Mouse (Mus musculus) hindbrain, embryonic 12.5 days (tissue): ENCODE results near the gene Rnf2. TPM values are rescaled to one million over a fixed set of nuclear protein-coding genes. Genes with fewer than 3 reads are reported as not detected.

Experiments used
- ATAC-seq: fragments of 200-750 bp; cut with Nextera tagmentation; 2 replicates; pipeline ENCODE4 v1.8.0; 2017; ENCODE audit warnings: moderate TSS enrichment; ENCODE audit not compliant: low FRiP score
- H3K27ac ChIP-seq: fragments of 300-500 bp; sonication (generic); 2 replicates; pipeline ENCODE4 v1.5.1; 2016; ENCODE audit warnings: mild to moderate bottlenecking
- H3K27me3 ChIP-seq: fragments of 300-500 bp; sonication (generic); 2 replicates; pipeline ENCODE4 v1.6.1; 2016; ENCODE audit warnings: mild to moderate bottlenecking
- H3K36me3 ChIP-seq: fragments of 300-500 bp; sonication (generic); 2 replicates; pipeline ENCODE4 v1.6.1; 2016; ENCODE audit warnings: mild to moderate bottlenecking
- H3K4me1 ChIP-seq: fragments of 300-500 bp; sonication (generic); 2 replicates; pipeline ENCODE4 v1.6.1; 2016
- H3K4me2 ChIP-seq: fragments of 300-500 bp; sonication (generic); replicated peaks from 2 replicates; pipeline ENCODE4 v1.6.1; 2016; ENCODE audit warnings: mild to moderate bottlenecking
- H3K4me3 ChIP-seq: fragments of 300-500 bp; sonication (generic); 2 replicates; pipeline ENCODE4 v1.5.1; 2016; ENCODE audit warnings: mild to moderate bottlenecking
- H3K9ac ChIP-seq: fragments of 300-500 bp; sonication (generic); 2 replicates; pipeline ENCODE4 v1.6.1; 2016; ENCODE audit warnings: mild to moderate bottlenecking, moderate library complexity
- H3K9me3 ChIP-seq: fragments of 300-500 bp; sonication (generic); replicated peaks from 2 replicates; pipeline ENCODE4 v1.6.1; 2016; ENCODE audit warnings: mild to moderate bottlenecking
- WGBS: fragments of 180-500 bp; shearing (Covaris S2); methylation state at CpG from one replicate; pipeline ENCODE4 v1.1.7; 2016; 5-methylcytosine and 5-hydroxymethylcytosine counted together
- polyA plus RNA-seq: library from polyadenylated mRNA; unstranded; fragments of >200 nt; fragmentation: Nextera tagmentation; extraction: Ambion mirVana; gene quantifications from 2 replicates; pipeline ENCODE4 v1.2.1, GENCODE M21; 2016

Gene Rnf2
- 132 and 149 TPM in 2 replicates for polyA plus RNA-seq

DNA sequence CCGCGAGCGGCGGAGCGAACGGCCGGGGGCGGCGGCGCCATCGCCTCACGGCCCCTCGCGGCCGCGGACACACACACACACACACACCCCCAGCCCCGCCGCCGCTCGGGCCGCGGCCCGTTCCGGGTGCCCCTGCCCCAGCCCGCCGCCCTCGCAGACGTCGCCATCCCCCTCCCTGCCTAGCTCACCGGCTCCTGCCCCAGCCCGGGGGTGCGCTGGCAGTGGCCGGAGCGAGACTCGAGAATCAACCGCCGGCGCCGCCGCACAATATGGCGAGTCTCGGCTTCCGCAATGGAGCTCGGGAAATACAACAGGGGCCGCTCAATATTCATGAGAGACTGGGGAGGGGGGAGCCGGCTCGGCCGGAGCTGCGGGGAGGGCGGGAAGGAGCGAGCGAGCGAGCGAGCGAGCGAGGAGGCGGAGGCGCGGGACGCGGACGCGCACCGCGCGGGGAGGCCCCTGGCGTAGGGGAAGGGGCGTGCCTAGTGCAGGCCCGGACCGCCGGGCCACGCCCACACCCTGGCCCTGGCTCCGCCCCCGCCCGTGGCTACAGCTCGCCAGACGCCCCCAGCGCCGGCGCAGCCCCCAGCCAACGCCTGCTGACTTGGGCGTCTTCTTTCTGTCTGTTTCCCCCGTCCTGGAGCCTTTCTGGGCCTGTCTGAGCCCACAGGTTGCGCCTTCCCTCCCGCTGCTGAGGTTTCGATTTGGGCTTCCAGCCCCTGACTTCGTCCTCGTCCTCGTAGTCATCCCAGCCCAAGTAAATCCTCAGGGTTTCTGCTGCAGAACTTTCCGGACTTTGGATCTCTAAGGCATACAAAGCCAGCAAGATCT, at the start of gene Rnf2:
TSS of gene Rnf2 (minus strand) at position 425 of the 831 bp plus-strand sequence.
- H3K27me3 ChIP-seq, result no peaks in the 10 kb centered on the region
- peak; percentile 97 for ATAC-seq
- H3K4me3 ChIP-seq, result peak within 1 kb of the TSS; percentile 96
- under 1% methylated on average over 63 of the region's 90 CpGs for WGBS
- H3K4me2 ChIP-seq, result peak within 1 kb of the TSS; percentile 56
- no peaks in the 10 kb centered on the region for H3K36me3 ChIP-seq
- H3K4me1 ChIP-seq, result peaks cover 15% of the 10 kb centered on the region
- H3K9me3 ChIP-seq, result no peaks in the 10 kb centered on the region
- H3K9ac ChIP-seq, result peak within 1 kb of the TSS; percentile 98
- peak within 1 kb of the TSS; percentile 99 for H3K27ac ChIP-seq

DNA sequence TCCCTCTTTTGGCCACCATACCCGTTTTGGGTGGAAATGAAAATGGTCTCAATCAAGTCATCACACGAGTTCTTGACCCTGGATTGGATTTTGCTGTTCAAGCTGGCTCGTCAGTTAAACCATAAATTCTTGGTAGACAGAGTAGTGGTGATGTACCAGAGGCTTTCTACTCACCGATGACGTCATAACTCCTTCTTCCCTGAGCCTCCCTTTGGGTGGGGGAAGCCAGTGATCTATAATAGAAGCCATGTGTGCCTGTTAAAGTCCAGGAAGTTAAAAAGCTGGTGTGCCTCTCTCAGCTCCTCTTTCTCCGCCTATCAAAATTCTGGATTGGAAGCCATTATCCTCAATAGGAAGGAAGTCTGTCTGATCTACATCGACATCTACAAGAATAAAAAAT, 49.0 kb upstream of the Rnf2 start:
- no peak overlapping the region for H3K4me3 ChIP-seq
- no peak overlapping the region for H3K9ac ChIP-seq
- ATAC-seq, result no peak
- H3K4me1 ChIP-seq, result peaks cover 8% of the 10 kb centered on the region
- no peaks in the 10 kb centered on the region for H3K27me3 ChIP-seq
- no peaks in the 10 kb centered on the region for H3K9me3 ChIP-seq
- H3K27ac ChIP-seq, result no peak overlapping the region
- no peak overlapping the region for H3K4me2 ChIP-seq
- H3K36me3 ChIP-seq, result no peaks in the 10 kb centered on the region
- 84% methylated on average over 7 of the region's 7 CpGs for WGBS

DNA sequence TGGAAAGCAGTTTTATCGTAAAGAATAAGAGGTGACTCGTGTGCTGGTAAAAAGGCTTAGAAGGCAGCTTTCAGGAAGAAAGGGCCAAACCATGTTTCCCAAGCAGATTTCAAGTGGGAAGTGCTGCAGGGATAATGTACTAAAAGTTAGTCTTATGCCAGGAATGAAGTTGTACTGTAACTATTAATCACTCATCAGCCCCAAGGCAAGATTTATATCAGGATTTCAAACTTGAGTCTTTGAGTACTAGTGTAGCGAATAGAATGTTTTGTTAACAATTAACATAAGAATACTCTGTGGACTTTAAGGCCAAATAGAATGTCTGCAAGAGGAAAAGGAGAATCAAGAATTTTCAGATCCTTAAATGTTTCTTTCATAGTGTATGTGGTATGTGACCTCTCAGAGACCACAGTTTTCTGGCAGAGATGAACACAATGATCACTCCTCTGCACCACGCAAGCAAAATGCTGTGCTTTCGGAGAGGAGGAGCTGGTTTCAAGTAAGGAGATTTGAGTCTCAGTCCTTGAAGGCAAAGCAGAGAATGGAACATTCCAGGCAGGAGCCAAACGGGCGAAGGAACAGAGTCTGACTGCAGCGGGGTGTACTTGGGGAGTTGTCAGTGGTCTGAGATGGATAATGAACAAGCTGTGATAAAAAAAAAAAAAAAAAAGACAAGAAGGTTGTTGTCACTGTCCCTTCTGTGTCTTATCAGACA, 48.3 kb upstream of the Rnf2 start:
- no peak overlapping the region for H3K27ac ChIP-seq
- H3K4me2 ChIP-seq, result no peak overlapping the region
- no peaks in the 10 kb centered on the region for H3K9me3 ChIP-seq
- H3K27me3 ChIP-seq, result no peaks in the 10 kb centered on the region
- no peak overlapping the region for H3K9ac ChIP-seq
- peaks cover 8% of the 10 kb centered on the region for H3K4me1 ChIP-seq
- ATAC-seq, result no peak
- WGBS, result 82% methylated on average over 8 of the region's 8 CpGs
- H3K4me3 ChIP-seq, result no peak overlapping the region
- no peaks in the 10 kb centered on the region for H3K36me3 ChIP-seq

DNA sequence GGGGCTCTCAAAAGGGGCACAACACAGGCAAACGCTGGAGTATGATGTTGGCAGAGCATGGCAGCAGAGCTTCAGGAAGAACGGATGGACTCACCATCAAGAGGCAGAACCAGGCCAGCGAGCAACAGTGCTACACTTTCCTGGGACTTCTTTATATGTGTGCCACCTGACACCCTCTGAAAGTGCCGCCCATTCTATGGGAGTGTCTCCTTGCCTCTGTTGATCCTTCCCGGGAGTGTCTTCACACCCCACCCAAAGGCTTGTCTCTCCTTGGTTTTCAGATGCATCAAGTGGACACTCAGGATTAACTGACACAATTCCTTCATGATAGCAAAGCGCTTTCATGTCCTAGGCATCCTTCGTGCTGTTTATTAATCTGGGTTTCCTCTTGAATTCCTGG, 44.8 kb upstream of the Rnf2 start:
- no peaks in the 10 kb centered on the region for H3K27me3 ChIP-seq
- ATAC-seq, result no peak
- no peaks in the 10 kb centered on the region for H3K36me3 ChIP-seq
- no peaks in the 10 kb centered on the region for H3K9me3 ChIP-seq
- 85% methylated on average over 7 of the region's 7 CpGs for WGBS
- H3K4me3 ChIP-seq, result no peak overlapping the region
- no peak overlapping the region for H3K9ac ChIP-seq
- no peak overlapping the region for H3K27ac ChIP-seq
- no peaks in the 10 kb centered on the region for H3K4me1 ChIP-seq
- no peak overlapping the region for H3K4me2 ChIP-seq

DNA sequence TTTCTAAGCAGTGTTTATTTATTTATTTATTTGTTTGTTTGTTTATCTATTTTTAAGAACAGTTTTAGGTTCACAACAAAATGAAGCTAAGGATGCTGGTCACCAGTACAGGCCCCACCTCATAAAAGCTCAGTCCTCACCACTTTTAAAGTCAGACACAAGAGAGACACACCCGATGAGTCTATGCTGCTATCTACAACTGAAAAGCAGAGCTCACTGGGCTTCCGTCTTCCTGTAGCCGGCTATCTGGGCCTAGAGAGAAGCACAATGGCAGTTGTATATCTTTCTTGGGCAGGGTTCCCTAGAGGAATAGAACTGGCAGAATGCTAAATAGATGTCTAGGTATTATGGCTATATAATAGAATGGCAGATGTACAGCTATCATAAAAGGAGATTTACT, 43.8 kb upstream of the Rnf2 start:
- Histone ChIP-seq H3K4me3 (no peak overlapping the region), H3K27me3 (no peaks in the 10 kb centered on the region), H3K9ac (no peak overlapping the region), H3K36me3 (no peaks in the 10 kb centered on the region), H3K9me3 (no peaks in the 10 kb centered on the region), H3K27ac (no peak overlapping the region), H3K4me1 (no peaks in the 10 kb centered on the region), H3K4me2 (no peak overlapping the region)
- ATAC-seq, result no peak
- WGBS, result 90% methylated on average over 3 of the region's 3 CpGs

DNA sequence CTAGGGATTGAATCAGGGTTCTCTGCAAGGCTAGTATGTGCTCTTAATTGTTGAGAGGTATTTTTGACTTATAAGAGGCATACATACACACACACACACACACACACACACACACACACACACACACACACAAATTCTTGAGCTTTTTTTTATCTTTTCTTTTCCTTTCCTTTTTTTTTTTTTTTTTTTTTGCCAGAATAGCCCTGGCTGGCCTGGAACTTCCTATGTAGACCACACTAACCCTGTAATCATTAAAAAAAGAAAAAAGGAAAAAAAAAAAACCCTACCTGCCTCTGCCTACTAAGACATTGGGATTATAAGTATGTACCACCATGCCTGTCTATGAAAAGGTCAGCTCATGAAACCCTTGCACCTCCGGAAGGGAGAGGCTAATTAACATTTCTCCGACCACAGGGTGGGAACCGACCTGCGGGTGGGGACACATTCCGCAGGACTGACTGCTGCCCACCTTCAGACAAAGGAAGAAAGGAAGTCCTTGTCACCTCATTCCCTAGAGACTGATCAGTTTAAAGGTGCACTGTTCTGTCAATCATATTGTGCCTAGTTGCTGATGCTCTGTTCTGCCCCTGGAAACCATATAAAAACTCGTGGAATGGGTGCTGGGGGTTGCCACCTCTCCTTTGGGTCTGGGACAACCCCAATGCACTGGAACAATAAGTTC, 43.2 kb upstream of the Rnf2 start:
- H3K4me1 ChIP-seq, result no peaks in the 10 kb centered on the region
- no peak overlapping the region for H3K4me3 ChIP-seq
- no peak overlapping the region for H3K9ac ChIP-seq
- ATAC-seq, result no peak
- no peaks in the 10 kb centered on the region for H3K36me3 ChIP-seq
- no peaks in the 10 kb centered on the region for H3K9me3 ChIP-seq
- no peaks in the 10 kb centered on the region for H3K27me3 ChIP-seq
- H3K4me2 ChIP-seq, result no peak overlapping the region
- WGBS, result 81% methylated on average over 6 of the region's 6 CpGs
- no peak overlapping the region for H3K27ac ChIP-seq

DNA sequence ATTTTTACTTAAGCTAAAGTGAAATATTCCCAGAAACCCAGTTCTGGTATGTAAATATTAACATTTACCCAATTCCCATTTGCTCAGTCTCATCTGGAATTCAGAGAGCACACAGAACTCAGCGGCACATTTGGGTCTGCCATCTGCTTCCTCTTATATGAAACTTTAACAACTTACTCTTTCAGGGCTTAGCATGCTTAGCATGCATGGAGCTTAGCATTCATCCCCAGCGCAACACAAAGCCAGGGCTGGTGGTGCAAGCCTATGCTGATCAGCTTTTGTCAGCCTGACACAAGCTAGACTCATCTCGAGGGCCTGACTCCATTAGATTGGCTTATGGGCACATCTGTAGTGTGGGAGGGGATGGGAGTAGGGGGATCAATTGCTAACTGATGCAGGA, 25.9 kb upstream of the Rnf2 start:
- H3K27ac ChIP-seq, result no peak overlapping the region
- WGBS, result 81% methylated on average over 3 of the region's 3 CpGs
- ATAC-seq, result no peak
- H3K36me3 ChIP-seq, result no peaks in the 10 kb centered on the region
- H3K4me2 ChIP-seq, result no peak overlapping the region
- no peaks in the 10 kb centered on the region for H3K27me3 ChIP-seq
- no peaks in the 10 kb centered on the region for H3K4me1 ChIP-seq
- no peak overlapping the region for H3K4me3 ChIP-seq
- no peaks in the 10 kb centered on the region for H3K9me3 ChIP-seq
- no peak overlapping the region for H3K9ac ChIP-seq

DNA sequence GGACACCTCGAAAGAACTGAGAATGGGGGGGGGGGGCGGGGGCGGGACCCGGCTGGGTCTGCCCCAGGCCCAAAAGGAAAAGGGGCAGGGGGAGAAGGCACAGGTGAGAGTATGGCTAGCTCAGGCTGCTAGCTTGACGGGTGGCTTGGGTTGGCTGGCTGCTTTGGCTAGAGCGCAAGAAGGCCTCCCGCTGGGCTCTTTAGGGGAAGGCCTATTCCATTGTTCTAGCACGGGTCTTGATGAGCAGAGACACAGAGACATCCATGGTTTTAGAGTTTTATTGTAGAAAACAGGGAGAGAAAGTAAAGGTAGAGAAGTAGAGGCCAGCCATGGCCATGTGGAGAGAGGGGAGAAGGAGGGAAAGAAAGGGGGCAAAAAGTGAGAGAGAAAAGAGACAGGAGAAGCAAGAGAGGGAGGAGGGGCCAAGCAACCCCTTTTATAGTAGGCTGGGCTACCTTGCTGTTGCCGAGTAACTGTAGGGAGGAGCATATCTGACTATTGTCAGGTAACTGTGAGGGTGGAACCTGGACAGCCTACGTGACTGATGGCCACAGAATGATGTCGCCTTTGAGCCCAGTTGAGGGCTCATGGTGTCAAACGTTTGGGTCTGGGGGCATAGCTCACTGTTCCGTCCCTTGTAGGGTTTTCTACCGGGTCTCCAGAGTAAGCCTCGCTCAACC, 17.0 kb upstream of the Rnf2 start:
- no peak overlapping the region for H3K9ac ChIP-seq
- WGBS, result 82% methylated on average over 12 of the region's 15 CpGs
- H3K4me1 ChIP-seq, result no peaks in the 10 kb centered on the region
- ATAC-seq, result no peak
- H3K27ac ChIP-seq, result no peak overlapping the region
- no peaks in the 10 kb centered on the region for H3K36me3 ChIP-seq
- no peaks in the 10 kb centered on the region for H3K9me3 ChIP-seq
- no peak overlapping the region for H3K4me2 ChIP-seq
- no peaks in the 10 kb centered on the region for H3K27me3 ChIP-seq
- no peak overlapping the region for H3K4me3 ChIP-seq

DNA sequence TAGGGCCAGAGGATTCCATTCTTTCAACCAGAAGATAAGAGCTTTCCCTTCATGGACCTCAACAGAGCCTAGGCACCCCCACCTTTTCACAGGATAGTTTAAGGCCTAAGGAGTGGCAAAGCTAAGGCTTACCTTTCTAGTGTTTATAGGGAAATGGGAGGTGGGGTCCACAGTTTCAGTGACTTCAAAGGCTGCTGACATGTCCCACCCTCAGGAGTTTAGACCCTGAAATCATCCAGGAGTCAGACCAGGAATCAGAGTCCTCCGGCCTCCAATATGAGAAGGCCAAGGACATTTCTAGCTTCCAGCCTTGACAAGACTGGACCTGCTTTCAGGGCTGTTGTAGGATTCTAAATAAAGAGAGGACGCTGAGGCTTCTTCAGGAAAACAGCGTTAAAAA, 16.1 kb upstream of the Rnf2 start:
- Histone ChIP-seq H3K36me3 (no peaks in the 10 kb centered on the region), H3K4me3 (no peak overlapping the region), H3K9ac (no peak overlapping the region), H3K27ac (no peak overlapping the region), H3K27me3 (no peaks in the 10 kb centered on the region), H3K4me1 (no peaks in the 10 kb centered on the region), H3K9me3 (no peaks in the 10 kb centered on the region), H3K4me2 (no peak overlapping the region)
- no peak for ATAC-seq
- 87% methylated on average over 3 of the region's 3 CpGs for WGBS

DNA sequence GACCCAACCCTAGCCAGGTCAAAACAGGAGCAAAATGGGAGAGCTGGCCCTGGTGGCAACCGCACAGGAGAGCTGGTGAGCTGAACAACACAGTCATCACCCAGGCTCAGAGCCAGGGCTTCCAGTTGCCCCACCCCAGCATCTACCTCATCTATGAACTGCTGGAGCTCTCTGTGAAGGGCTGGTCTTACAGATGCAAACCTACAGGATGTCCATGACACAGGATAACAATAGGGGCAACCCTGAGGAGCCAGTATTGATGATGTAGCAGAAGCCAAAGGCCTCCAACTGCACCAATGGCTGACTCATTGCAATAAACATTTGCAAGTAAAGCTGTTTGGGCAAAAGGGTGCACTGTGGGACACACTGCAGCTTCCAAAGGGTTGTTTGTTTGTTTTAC, 15.0 kb upstream of the Rnf2 start:
- no peak overlapping the region for H3K27ac ChIP-seq
- H3K9me3 ChIP-seq, result no peaks in the 10 kb centered on the region
- H3K27me3 ChIP-seq, result no peaks in the 10 kb centered on the region
- H3K4me2 ChIP-seq, result no peak overlapping the region
- no peaks in the 10 kb centered on the region for H3K4me1 ChIP-seq
- no peak for ATAC-seq
- H3K4me3 ChIP-seq, result no peak overlapping the region
- no peak overlapping the region for H3K9ac ChIP-seq
- no peaks in the 10 kb centered on the region for H3K36me3 ChIP-seq
- WGBS, result 71% methylated on average over 1 of the region's 1 CpGs

DNA sequence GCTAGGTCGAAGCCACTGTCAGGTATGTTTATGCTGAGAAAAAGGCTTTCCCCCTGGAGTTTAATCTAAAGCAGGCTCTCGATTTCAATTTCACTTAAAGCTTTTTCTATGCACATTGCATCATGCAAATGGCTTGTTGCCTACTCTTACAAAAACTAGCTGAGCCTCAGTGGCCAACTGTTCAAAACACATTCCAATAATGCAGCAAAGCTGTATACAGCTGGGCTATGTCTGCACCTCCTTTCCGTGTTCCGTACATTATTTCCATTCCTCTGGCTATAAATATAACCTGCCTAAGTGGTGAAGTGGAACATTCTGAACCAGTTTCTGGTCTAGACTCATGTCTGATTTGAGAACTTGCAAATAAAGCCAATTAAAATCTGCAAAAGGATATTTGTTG, 13.4 kb upstream of the Rnf2 start:
- WGBS, result 92% methylated on average over 4 of the region's 4 CpGs
- no peak overlapping the region for H3K4me2 ChIP-seq
- no peak overlapping the region for H3K9ac ChIP-seq
- H3K4me1 ChIP-seq, result no peaks in the 10 kb centered on the region
- no peaks in the 10 kb centered on the region for H3K27me3 ChIP-seq
- H3K36me3 ChIP-seq, result no peaks in the 10 kb centered on the region
- H3K9me3 ChIP-seq, result no peaks in the 10 kb centered on the region
- no peak for ATAC-seq
- no peak overlapping the region for H3K4me3 ChIP-seq
- no peak overlapping the region for H3K27ac ChIP-seq

DNA sequence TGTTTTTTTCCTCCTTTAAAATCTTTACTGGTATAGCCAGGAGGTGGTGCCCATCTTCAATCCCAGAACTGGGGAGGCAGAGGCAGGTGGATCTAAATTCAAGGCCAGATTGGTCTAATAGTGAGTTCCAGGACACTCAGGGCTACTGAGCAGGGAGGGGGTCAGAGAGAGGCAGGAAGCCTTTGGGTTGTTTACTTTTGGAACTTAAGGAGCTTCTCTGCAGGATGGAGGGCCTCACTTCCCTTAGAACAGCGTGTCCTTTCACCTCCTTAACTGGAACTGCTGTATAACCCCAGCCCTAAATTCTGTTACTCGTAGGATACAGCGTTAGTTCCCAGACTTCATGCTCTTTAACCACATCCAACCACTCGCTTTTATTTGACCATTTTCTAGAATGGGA, 10.1 kb upstream of the Rnf2 start:
- 51% methylated on average over 4 of the region's 4 CpGs for WGBS
- H3K4me3 ChIP-seq, result no peak overlapping the region
- ATAC-seq, result no peak
- no peaks in the 10 kb centered on the region for H3K27me3 ChIP-seq
- no peaks in the 10 kb centered on the region for H3K36me3 ChIP-seq
- H3K9me3 ChIP-seq, result no peaks in the 10 kb centered on the region
- H3K9ac ChIP-seq, result no peak overlapping the region
- H3K4me1 ChIP-seq, result no peaks in the 10 kb centered on the region
- no peak overlapping the region for H3K27ac ChIP-seq
- no peak overlapping the region for H3K4me2 ChIP-seq
